Mouse (Mus musculus) kidney, postnatal 0 days (tissue): Measurements from ENCODE around the gene Iffo1. TPM values are rescaled to one million over a fixed set of nuclear protein-coding genes. Genes with fewer than 3 reads are reported as not detected.
A peak's percentile ranks its signal among the peaks of the same experiment; 100 is the strongest.

Experiments used
- ATAC-seq: fragments of 200-750 bp; cut with Nextera tagmentation; replicated peaks from 2 replicates; pipeline ENCODE4 v1.8.0; 2017; ENCODE audit warnings: low read depth, moderate number of reproducible peaks, moderate TSS enrichment, moderate library complexity; ENCODE audit not compliant: low FRiP score
- DNase-seq: peaks from one replicate; pipeline ENCODE4 v3.0.0-alpha.2; 2016; ENCODE audit warnings: low spot score
- H3K27ac ChIP-seq: fragments of 300-500 bp; sonication (generic); 2 replicates; pipeline ENCODE4 v1.5.1; 2014; ENCODE audit warnings: mild to moderate bottlenecking
- H3K27me3 ChIP-seq: fragments of 300-500 bp; sonication (generic); 2 replicates; pipeline ENCODE4 v1.6.1; 2014; ENCODE audit warnings: low read length, mixed read lengths; ENCODE audit not compliant: insufficient read depth
- H3K36me3 ChIP-seq: fragments of 300-500 bp; sonication (generic); 2 replicates; pipeline ENCODE4 v1.6.1; 2014; ENCODE audit warnings: low read length, mixed read lengths; ENCODE audit not compliant: insufficient read depth
- H3K4me1 ChIP-seq: fragments of 300-500 bp; sonication (generic); replicated peaks from 2 replicates; pipeline ENCODE4 v1.6.1; 2014; ENCODE audit warnings: antibody characterized with exemption, low read length, mixed read lengths; ENCODE audit not compliant: insufficient read depth
- H3K4me2 ChIP-seq: fragments of 300-500 bp; sonication (generic); 2 replicates; pipeline ENCODE4 v1.6.1; 2014; ENCODE audit warnings: mild to moderate bottlenecking, low read length, moderate library complexity, mixed read lengths
- H3K4me3 ChIP-seq: fragments of 300-500 bp; sonication (generic); replicated peaks from 2 replicates; pipeline ENCODE4 v1.5.1; 2014; ENCODE audit warnings: low read depth, low read length
- H3K9ac ChIP-seq: fragments of 300-500 bp; sonication (generic); 2 replicates; pipeline ENCODE4 v1.6.1; 2014; ENCODE audit warnings: low read depth, low read length
- H3K9me3 ChIP-seq: fragments of 300-500 bp; sonication (generic); replicated peaks from 2 replicates; pipeline ENCODE4 v1.6.1; 2016; ENCODE audit warnings: low read length, inconsistent platforms, mixed read lengths
- CTCF ChIP-seq: IDR thresholded peaks from 2 replicates; pipeline ENCODE4 v1.5.1; 2016; ENCODE audit warnings: antibody characterized with exemption, low read depth, mild to moderate bottlenecking, moderate library complexity
- WGBS: fragments of 180-500 bp; shearing (Covaris S2); extraction: QIAGEN DNeasy Blood & Tissue Kit; methylation state at CpG from one replicate; pipeline ENCODE4 v1.1.7; 2014; 5-methylcytosine and 5-hydroxymethylcytosine counted together
- polyA plus RNA-seq: library from polyadenylated mRNA; unstranded; fragments of >200 nt; fragmentation: Nextera tagmentation; extraction: Ambion mirVana; gene quantifications from 2 replicates; pipeline ENCODE4 v1.2.1, GENCODE M21; 2015

Iffo1 gene
- polyA plus RNA-seq, 1 experiment from 2014 or later = 8.1 TPM

DNA sequence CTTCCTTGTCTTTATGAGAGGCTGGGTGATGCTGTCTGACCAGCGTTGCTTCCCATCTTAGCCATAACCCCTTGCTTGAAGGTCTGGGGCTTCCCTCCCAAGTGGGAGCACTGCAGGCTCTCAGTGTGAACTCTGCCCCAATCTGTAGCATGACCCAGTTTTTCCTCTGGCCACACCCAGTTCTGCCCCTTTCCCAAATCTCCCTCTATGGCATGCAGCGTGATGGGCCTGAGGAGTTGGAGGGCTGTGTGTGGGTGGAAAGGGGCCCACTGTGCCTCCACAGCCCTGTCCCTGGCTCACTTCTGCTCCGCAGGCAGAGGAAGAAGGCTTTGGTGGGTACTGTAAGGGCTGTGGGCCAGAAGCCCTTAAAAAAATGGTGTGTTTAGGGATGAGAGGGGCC is 46.5 kb upstream of the Iffo1 start:
- TF ChIP-seq CTCF = no peak
- peak overlapping the region; percentile 96 for H3K9ac ChIP-seq
- H3K4me3 ChIP-seq = peak overlapping the region; percentile 99
- H3K4me2 ChIP-seq = peak overlapping the region; percentile 85
- H3K9me3 ChIP-seq = no peaks in the 10 kb centered on the region
- DNase-seq = no peak
- 28% methylated on average over 3 of the region's 3 CpGs for WGBS
- H3K27ac ChIP-seq = 0 out of 2 replicates have a peak overlapping the region, but pooled peaks have one; percentile 20
- H3K36me3 ChIP-seq = peaks cover 41% of the 10 kb centered on the region
- H3K27me3 ChIP-seq = no peaks in the 10 kb centered on the region
- ATAC-seq = no peak
- H3K4me1 ChIP-seq = peaks cover 28% of the 10 kb centered on the region

DNA sequence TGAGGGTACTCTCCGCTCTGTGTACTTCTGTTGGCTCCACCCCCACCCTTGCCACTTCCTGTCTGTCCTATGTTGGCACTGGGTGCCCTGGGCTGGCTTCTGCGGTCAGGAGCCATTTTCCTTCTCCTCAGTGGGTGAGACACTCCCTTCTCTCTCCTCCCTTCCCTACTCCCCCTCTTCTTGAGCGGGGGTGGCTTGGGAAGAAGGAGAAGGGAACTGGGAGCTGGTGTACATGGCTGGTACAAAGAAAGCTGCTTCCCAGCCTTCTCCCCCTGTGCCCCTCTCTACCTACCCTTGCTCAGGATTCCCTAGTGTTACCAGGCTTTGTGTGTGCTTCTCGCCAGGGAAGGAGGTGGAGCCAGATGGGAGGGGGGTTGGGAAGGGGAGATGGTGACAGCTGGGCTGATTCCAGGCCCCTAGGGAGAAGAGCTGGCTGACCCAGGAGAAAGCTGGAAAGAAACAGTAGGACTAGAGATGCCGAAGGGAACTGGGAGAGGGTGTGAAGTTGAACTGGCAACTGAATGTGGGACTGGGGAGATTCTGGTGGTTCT is 45.5 kb upstream of the Iffo1 start:
- ATAC-seq = no peak
- peaks cover 48% of the 10 kb centered on the region for H3K36me3 ChIP-seq
- DNase-seq = peak; percentile 48

DNA sequence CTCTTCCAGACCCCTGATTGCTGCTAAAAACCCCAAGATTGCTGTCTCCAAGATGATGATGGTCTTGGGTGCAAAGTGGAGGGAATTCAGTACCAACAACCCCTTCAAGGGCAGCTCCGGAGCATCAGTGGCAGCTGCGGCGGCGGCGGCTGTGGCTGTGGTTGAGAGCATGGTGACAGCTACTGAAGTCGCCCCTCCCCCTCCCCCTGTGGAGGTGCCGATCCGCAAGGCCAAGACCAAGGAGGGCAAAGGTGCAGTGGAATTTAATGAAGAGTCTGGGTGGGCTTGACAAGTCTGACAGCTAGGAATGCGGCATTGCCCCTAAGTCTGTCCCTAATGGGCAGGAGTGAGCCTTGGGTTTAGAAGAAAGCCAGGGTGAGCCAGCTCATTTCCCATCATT is 43.6 kb upstream of the Iffo1 start:
- no peak for TF ChIP-seq CTCF
- no peak overlapping the region for H3K4me2 ChIP-seq
- H3K27me3 ChIP-seq = no peaks in the 10 kb centered on the region
- DNase-seq (no peak), ATAC-seq (no peak)
- H3K4me1 ChIP-seq = peaks cover 28% of the 10 kb centered on the region
- WGBS = 73% methylated on average over 9 of the region's 9 CpGs
- no peaks in the 10 kb centered on the region for H3K9me3 ChIP-seq
- H3K4me3 ChIP-seq = no peak overlapping the region
- no peak overlapping the region for H3K27ac ChIP-seq
- peaks cover 66% of the 10 kb centered on the region for H3K36me3 ChIP-seq
- no peak overlapping the region for H3K9ac ChIP-seq

More for the DNA sequence above, 45.5 kb upstream of the Iffo1 start:
- 24% methylated on average over 5 of the region's 5 CpGs for WGBS
- Histone ChIP-seq H3K4me1 (peaks cover 28% of the 10 kb centered on the region), H3K4me3 (0 out of 2 replicates have a peak overlapping the region, but pooled peaks have one; percentile 99), H3K4me2 (peak overlapping the region; percentile 85), H3K27ac (peak overlapping the region; percentile 43), H3K27me3 (no peaks in the 10 kb centered on the region), H3K9me3 (no peaks in the 10 kb centered on the region), H3K9ac (peak overlapping the region; percentile 51)
- no peak for TF ChIP-seq CTCF

DNA sequence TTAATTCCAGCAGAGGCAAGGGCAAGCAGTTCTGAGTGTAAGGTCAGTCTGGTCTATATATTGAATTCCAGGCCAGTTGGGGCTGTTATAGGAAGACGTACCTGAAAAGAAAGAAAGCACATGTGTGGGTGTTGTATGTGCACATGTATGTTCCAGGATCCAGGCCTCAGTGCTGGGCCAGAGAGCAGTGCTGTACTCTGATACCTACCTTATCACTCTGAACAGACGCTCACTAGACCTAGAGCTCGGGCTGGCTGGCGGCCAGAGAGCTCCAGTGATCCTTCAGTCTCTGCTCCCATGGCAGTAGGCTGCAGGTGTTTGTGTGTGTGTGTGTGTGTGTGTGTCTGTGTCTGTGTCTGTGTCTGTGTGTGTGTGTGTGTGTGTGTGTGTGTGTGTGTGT is 40.8 kb upstream of the Iffo1 start:
- H3K27me3 ChIP-seq = no peaks in the 10 kb centered on the region
- peaks cover 87% of the 10 kb centered on the region for H3K36me3 ChIP-seq
- TF ChIP-seq CTCF = no peak
- no peak overlapping the region for H3K27ac ChIP-seq
- WGBS = 91% methylated on average over 4 of the region's 4 CpGs
- H3K4me2 ChIP-seq = no peak overlapping the region
- DNase-seq (no peak), ATAC-seq (no peak)
- H3K9ac ChIP-seq = no peak overlapping the region
- peaks cover 9% of the 10 kb centered on the region for H3K4me1 ChIP-seq
- H3K4me3 ChIP-seq = no peak overlapping the region
- no peaks in the 10 kb centered on the region for H3K9me3 ChIP-seq

DNA sequence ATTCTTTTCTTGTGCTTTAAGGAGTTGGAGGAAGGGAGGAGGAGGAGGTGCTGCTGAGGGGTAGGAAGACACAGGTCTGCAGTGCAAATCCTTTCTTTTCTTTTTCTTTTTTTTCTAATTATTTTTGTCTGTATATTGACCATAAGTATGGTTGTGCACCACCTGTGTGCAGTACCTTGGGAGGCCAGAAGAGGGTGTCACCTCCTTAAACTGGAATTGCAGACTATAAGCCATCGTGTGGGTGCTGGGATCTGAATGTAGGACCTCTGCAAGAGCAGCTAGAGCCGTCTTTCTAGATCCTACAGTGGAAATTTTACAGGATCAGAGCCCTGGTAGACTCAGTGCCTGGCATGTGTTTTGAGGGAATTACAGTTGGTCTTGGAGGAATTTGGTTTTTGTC is 37.3 kb upstream of the Iffo1 start:
- Histone ChIP-seq H3K27me3 (no peaks in the 10 kb centered on the region), H3K4me3 (no peak overlapping the region), H3K9me3 (no peaks in the 10 kb centered on the region), H3K36me3 (peaks cover 90% of the 10 kb centered on the region), H3K9ac (no peak overlapping the region), H3K27ac (no peak overlapping the region), H3K4me2 (no peak overlapping the region), H3K4me1 (no peaks in the 10 kb centered on the region)
- ATAC-seq = no peak
- DNase-seq = no peak
- peak; percentile 31; the same call in 1 of the 2 replicates for TF ChIP-seq CTCF
- 94% methylated on average over 2 of the region's 2 CpGs for WGBS

GRCm38 (mm10) chr6:125109371-125109770 is 35.7 kb upstream of the Iffo1 start:
- Histone ChIP-seq H3K4me2 (no peak overlapping the region), H3K4me3 (no peak overlapping the region), H3K9ac (no peak overlapping the region), H3K4me1 (no peaks in the 10 kb centered on the region), H3K9me3 (no peaks in the 10 kb centered on the region), H3K27me3 (no peaks in the 10 kb centered on the region), H3K36me3 (peaks cover 95% of the 10 kb centered on the region), H3K27ac (no peak overlapping the region)
- WGBS = 72% methylated on average over 14 of the region's 14 CpGs
- DNase-seq = no peak
- ATAC-seq = no peak
- TF ChIP-seq CTCF = no peak

DNA sequence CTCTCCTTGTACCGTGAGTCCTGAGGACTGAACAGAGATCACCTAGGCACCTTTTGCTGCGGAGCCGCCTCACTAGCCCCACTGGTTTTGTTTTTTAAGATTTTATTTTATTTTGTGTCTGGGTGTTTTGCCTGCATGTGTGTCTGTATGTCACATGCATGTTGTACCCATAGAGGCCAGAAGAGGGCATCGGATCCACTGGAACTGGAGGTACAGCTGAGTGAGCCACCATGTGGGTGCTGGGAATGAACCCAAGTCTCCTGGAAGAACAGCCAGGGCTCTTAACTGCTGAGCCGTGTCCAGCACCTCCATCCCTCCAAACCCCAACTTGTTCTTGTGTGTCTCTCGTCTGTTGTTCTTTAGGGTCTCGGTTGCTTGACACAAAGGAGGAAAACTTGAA is 34.1 kb upstream of the Iffo1 start:
- DNase-seq = no peak
- Histone ChIP-seq H3K4me3 (no peak overlapping the region), H3K27me3 (no peaks in the 10 kb centered on the region), H3K9ac (no peak overlapping the region), H3K9me3 (no peaks in the 10 kb centered on the region), H3K36me3 (peaks cover 88% of the 10 kb centered on the region), H3K27ac (no peak overlapping the region), H3K4me1 (no peaks in the 10 kb centered on the region), H3K4me2 (no peak overlapping the region)
- ATAC-seq = no peak
- TF ChIP-seq CTCF = peak; percentile 67
- 90% methylated on average over 7 of the region's 7 CpGs for WGBS
